Mouse (Mus musculus): Measurements from ENCODE around the gene Tspan9. TPM values are rescaled to one million over a fixed set of nuclear protein-coding genes. Genes with fewer than 3 reads are reported as not detected.

Tspan9 gene
- polyA plus RNA-seq, 1 experiment from 2014 or later = 25.8 TPM

DNA sequence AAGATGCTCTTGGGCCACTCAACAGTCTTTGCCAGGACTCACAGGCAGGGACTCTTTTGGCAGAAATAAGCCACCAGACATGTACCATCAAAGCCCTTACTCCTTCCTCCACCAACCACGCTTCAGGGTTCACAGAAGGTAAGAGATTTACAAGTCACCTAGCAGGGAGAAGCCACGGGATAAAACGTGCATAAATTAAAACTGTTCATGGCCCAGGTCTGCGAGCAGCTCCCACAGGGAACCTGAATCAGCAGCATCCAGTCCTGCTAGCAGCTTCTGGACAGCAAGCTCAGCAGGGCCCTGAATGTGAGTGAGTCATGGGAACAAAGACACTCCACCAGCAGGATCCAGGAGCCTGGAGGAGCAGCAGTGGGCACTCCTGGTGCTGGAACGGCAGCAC, 7.9 kb downstream of the Tspan9 start:
- no peaks in the 10 kb centered on the region for H3K9me3 ChIP-seq (replicated peaks; ENCODE audit: control insufficient read depth, low read length)
- H3K4me1 ChIP-seq (ENCODE audit: control insufficient read depth, low read depth, low read length) = peaks cover 6% of the 10 kb centered on the region
- no peak overlapping the region for H3K9ac ChIP-seq (ENCODE audit: low read depth, low read length)
- ATAC-seq (ENCODE audit: low read depth) = no peak
- H3K36me3 ChIP-seq (ENCODE audit: control insufficient read depth, insufficient read depth) = no peaks in the 10 kb centered on the region
- H3K27me3 ChIP-seq (ENCODE audit: control insufficient read depth, insufficient read depth, low read depth, low read length) = no peaks in the 10 kb centered on the region
- no peak overlapping the region for H3K4me3 ChIP-seq (ENCODE audit: low read depth, low read length)
- no peak overlapping the region for H3K4me2 ChIP-seq (ENCODE audit: low read depth, low read length)
- H3K27ac ChIP-seq (ENCODE audit: low read length) = no peak overlapping the region
- WGBS (ENCODE audit: insufficient replicate concordance) = 53% methylated on average over 5 of the region's 5 CpGs

DNA sequence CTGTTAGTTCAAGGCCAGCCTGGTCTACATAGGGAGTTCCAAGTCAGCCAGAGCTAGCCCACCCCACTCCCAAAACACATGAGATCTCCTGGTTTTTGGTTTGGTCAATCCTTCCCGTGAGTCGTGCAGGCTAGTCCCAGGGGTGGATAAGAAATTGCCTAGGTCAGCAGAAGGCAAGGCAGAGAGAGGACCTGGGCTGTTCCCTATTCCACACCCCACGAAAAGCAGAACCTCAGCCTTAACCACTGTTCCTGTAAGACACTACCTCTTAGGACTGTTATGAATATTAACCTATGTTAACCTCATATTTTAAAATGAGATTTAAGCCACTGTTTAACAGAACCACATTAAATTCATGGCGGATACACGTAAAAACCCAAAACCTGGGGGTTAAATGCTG, 8.4 kb downstream of the Tspan9 start:
- Histone ChIP-seq H3K27me3 (ENCODE audit: control insufficient read depth, insufficient read depth, low read depth, low read length) (no peaks in the 10 kb centered on the region), H3K9ac (ENCODE audit: low read depth, low read length) (no peak overlapping the region), H3K4me2 (ENCODE audit: low read depth, low read length) (no peak overlapping the region), H3K27ac (ENCODE audit: low read length) (peak overlapping the region; percentile 88), H3K36me3 (ENCODE audit: control insufficient read depth, insufficient read depth) (no peaks in the 10 kb centered on the region), H3K9me3 (replicated peaks; ENCODE audit: control insufficient read depth, low read length) (no peaks in the 10 kb centered on the region), H3K4me3 (ENCODE audit: low read depth, low read length) (no peak overlapping the region), H3K4me1 (ENCODE audit: control insufficient read depth, low read depth, low read length) (peaks cover 6% of the 10 kb centered on the region)
- ATAC-seq (ENCODE audit: low read depth) = 0 out of 2 replicates have a peak, but pooled peaks have one; percentile 12
- WGBS (ENCODE audit: insufficient replicate concordance) = 37% methylated on average over 5 of the region's 5 CpGs

- peaks cover 6% of the 10 kb centered on the region for H3K4me1 ChIP-seq (ENCODE audit: control insufficient read depth, low read depth, low read length)
- no peaks in the 10 kb centered on the region for H3K36me3 ChIP-seq (ENCODE audit: control insufficient read depth, insufficient read depth)
- no peaks in the 10 kb centered on the region for H3K9me3 ChIP-seq (replicated peaks; ENCODE audit: control insufficient read depth, low read length)
- H3K9ac ChIP-seq (ENCODE audit: low read depth, low read length) = no peak overlapping the region
- 37% methylated on average over 8 of the region's 8 CpGs for WGBS (ENCODE audit: insufficient replicate concordance)
- no peaks in the 10 kb centered on the region for H3K27me3 ChIP-seq (ENCODE audit: control insufficient read depth, insufficient read depth, low read depth, low read length)
- H3K4me3 ChIP-seq (ENCODE audit: low read depth, low read length) = 0 out of 2 replicates have a peak overlapping the region, but pooled peaks have one; percentile 2
- peak overlapping the region; percentile 27; the same call in 1 of the 2 replicates for H3K4me2 ChIP-seq (ENCODE audit: low read depth, low read length)
- H3K27ac ChIP-seq (ENCODE audit: low read length) = peak overlapping the region; percentile 88
- ATAC-seq (ENCODE audit: low read depth) = peak; percentile 80
These were observed 9.0 kb downstream of the Tspan9 start for GRCm38 (mm10) chr6:128134196-128134924.

- H3K36me3 ChIP-seq (ENCODE audit: control insufficient read depth, insufficient read depth) = no peaks in the 10 kb centered on the region; the same call in 1 of the 2 replicates
- no peaks in the 10 kb centered on the region for H3K9me3 ChIP-seq (replicated peaks; ENCODE audit: control insufficient read depth, low read length)
- H3K4me2 ChIP-seq (ENCODE audit: low read depth, low read length) = peak overlapping the region; percentile 27; the same call in 1 of the 2 replicates
- H3K27me3 ChIP-seq (ENCODE audit: control insufficient read depth, insufficient read depth, low read depth, low read length) = no peaks in the 10 kb centered on the region
- peak; percentile 64; the same call in 1 of the 2 replicates for ATAC-seq (ENCODE audit: low read depth)
- WGBS (ENCODE audit: insufficient replicate concordance) = 38% methylated on average over 10 of the region's 10 CpGs
- H3K9ac ChIP-seq (ENCODE audit: low read depth, low read length) = no peak overlapping the region
- H3K4me1 ChIP-seq (ENCODE audit: control insufficient read depth, low read depth, low read length) = peaks cover 6% of the 10 kb centered on the region
- H3K27ac ChIP-seq (ENCODE audit: low read length) = peak overlapping the region; percentile 88
- H3K4me3 ChIP-seq (ENCODE audit: low read depth, low read length) = 0 out of 2 replicates have a peak overlapping the region, but pooled peaks have one; percentile 2
These were observed 9.7 kb downstream of the Tspan9 start for GRCm38 (mm10) chr6:128133679-128134191.

GRCm38 (mm10) chr6:128132581-128132980, 10.8 kb downstream of the Tspan9 start:
- Histone ChIP-seq H3K27ac (ENCODE audit: low read length) (0 out of 2 replicates have a peak overlapping the region, but pooled peaks have one; percentile 26), H3K4me2 (ENCODE audit: low read depth, low read length) (no peak overlapping the region), H3K27me3 (ENCODE audit: control insufficient read depth, insufficient read depth, low read depth, low read length) (no peaks in the 10 kb centered on the region), H3K4me3 (ENCODE audit: low read depth, low read length) (no peak overlapping the region), H3K4me1 (ENCODE audit: control insufficient read depth, low read depth, low read length) (peaks cover 6% of the 10 kb centered on the region), H3K9me3 (replicated peaks; ENCODE audit: control insufficient read depth, low read length) (no peaks in the 10 kb centered on the region), H3K9ac (ENCODE audit: low read depth, low read length) (no peak overlapping the region), H3K36me3 (ENCODE audit: control insufficient read depth, insufficient read depth) (no peaks in the 10 kb centered on the region; the same call in 1 of the 2 replicates)
- 64% methylated on average over 6 of the region's 6 CpGs for WGBS (ENCODE audit: insufficient replicate concordance)
- no peak for ATAC-seq (ENCODE audit: low read depth)

DNA sequence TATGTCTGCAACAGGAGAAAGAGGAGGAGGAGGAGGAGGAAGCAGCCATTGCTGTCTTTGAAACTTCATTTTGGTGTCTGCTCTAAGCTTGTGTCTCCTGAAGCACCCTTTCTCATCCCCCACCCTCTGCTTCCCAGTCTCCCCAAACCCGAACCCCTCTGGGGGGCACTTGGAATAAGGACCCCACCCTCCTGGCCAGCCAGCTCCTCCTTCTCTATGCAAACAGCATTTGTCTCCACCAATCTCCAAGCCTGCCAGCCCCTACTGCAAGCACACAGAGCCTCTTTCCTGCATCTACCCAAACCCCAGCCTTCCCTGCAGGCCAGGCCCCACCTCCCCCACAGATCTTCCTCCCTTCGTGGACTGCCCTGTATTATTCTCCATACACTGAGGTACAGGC, 12.0 kb downstream of the Tspan9 start:
- Histone ChIP-seq H3K4me3 (ENCODE audit: low read depth, low read length) (no peak overlapping the region), H3K27me3 (ENCODE audit: control insufficient read depth, insufficient read depth, low read depth, low read length) (no peaks in the 10 kb centered on the region), H3K4me2 (ENCODE audit: low read depth, low read length) (no peak overlapping the region), H3K27ac (ENCODE audit: low read length) (no peak overlapping the region), H3K9me3 (replicated peaks; ENCODE audit: control insufficient read depth, low read length) (no peaks in the 10 kb centered on the region), H3K9ac (ENCODE audit: low read depth, low read length) (no peak overlapping the region), H3K36me3 (ENCODE audit: control insufficient read depth, insufficient read depth) (no peaks in the 10 kb centered on the region; the same call in 1 of the 2 replicates), H3K4me1 (ENCODE audit: control insufficient read depth, low read depth, low read length) (peaks cover 6% of the 10 kb centered on the region)
- WGBS (ENCODE audit: insufficient replicate concordance) = 46% methylated on average over 2 of the region's 2 CpGs
- ATAC-seq (ENCODE audit: low read depth) = no peak

- ATAC-seq (ENCODE audit: low read depth) = no peak
- no peaks in the 10 kb centered on the region for H3K9me3 ChIP-seq (replicated peaks; ENCODE audit: control insufficient read depth, low read length)
- 55% methylated on average over 4 of the region's 4 CpGs for WGBS (ENCODE audit: insufficient replicate concordance)
- no peak overlapping the region for H3K4me2 ChIP-seq (ENCODE audit: low read depth, low read length)
- H3K27me3 ChIP-seq (ENCODE audit: control insufficient read depth, insufficient read depth, low read depth, low read length) = no peaks in the 10 kb centered on the region
- no peak overlapping the region for H3K4me3 ChIP-seq (ENCODE audit: low read depth, low read length)
- H3K27ac ChIP-seq (ENCODE audit: low read length) = no peak overlapping the region
- H3K9ac ChIP-seq (ENCODE audit: low read depth, low read length) = no peak overlapping the region
- no peaks in the 10 kb centered on the region; the same call in 1 of the 2 replicates for H3K36me3 ChIP-seq (ENCODE audit: control insufficient read depth, insufficient read depth)
- peaks cover 6% of the 10 kb centered on the region for H3K4me1 ChIP-seq (ENCODE audit: control insufficient read depth, low read depth, low read length)
These were observed 12.7 kb downstream of the Tspan9 start for GRCm38 (mm10) chr6:128130686-128131085.

DNA sequence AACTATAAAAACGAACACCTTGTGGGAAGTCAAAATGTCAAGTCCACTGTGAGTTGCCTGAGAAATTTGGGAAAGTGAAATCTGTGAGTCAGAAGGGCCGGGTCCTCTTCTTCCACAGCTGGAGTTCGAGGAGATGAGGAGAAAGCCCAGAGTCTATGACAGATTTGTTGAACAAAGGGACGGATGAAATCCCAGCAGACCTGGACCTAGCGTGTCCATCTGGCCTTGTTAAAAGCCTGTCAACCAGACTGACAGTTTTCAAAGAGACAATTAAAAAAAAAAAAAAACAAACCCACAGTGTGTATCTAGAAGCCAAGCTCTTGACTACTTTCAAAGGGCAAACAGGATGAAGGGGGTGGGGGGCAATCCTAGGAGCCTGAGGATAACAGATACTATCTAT, 14.0 kb downstream of the Tspan9 start:
- no peak for ATAC-seq (ENCODE audit: low read depth)
- 54% methylated on average over 5 of the region's 5 CpGs for WGBS (ENCODE audit: insufficient replicate concordance)

DNA sequence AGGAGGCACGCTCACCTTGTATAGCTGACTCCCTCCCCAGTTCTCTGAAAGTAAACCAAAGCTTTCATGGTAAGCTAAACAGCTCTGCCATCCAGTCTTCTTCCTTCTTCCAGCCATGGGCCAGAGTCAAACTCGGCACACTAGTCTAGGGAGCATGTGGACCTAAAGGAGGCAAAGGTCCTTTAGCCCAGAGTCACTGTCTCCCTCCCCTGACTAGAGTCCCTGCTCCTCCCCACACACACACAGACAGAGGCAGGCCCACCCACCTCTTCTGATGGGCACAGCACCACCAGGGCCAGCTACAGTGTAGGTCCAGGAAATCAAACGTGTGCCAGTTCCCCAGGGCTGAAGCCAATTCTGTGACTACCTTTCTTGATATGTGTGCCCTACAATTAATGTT, 16.1 kb downstream of the Tspan9 start:
- 53% methylated on average over 3 of the region's 3 CpGs for WGBS (ENCODE audit: insufficient replicate concordance)
- no peaks in the 10 kb centered on the region for H3K9me3 ChIP-seq (replicated peaks; ENCODE audit: control insufficient read depth, low read length)
- no peak overlapping the region for H3K27ac ChIP-seq (ENCODE audit: low read length)
- no peak overlapping the region for H3K9ac ChIP-seq (ENCODE audit: low read depth, low read length)
- peak; percentile 65 for ATAC-seq (ENCODE audit: low read depth)
- H3K27me3 ChIP-seq (ENCODE audit: control insufficient read depth, insufficient read depth, low read depth, low read length) = no peaks in the 10 kb centered on the region
- H3K4me2 ChIP-seq (ENCODE audit: low read depth, low read length) = no peak overlapping the region
- H3K4me3 ChIP-seq (ENCODE audit: low read depth, low read length) = no peak overlapping the region
- no peaks in the 10 kb centered on the region; the same call in 1 of the 2 replicates for H3K36me3 ChIP-seq (ENCODE audit: control insufficient read depth, insufficient read depth)
- no peaks in the 10 kb centered on the region; the same call in 1 of the 2 replicates for H3K4me1 ChIP-seq (ENCODE audit: control insufficient read depth, low read depth, low read length)

More for the DNA sequence above, 14.0 kb downstream of the Tspan9 start:
- Histone ChIP-seq H3K9me3 (replicated peaks; ENCODE audit: control insufficient read depth, low read length) (no peaks in the 10 kb centered on the region), H3K9ac (ENCODE audit: low read depth, low read length) (no peak overlapping the region), H3K27ac (ENCODE audit: low read length) (no peak overlapping the region), H3K4me3 (ENCODE audit: low read depth, low read length) (no peak overlapping the region), H3K27me3 (ENCODE audit: control insufficient read depth, insufficient read depth, low read depth, low read length) (no peaks in the 10 kb centered on the region), H3K36me3 (ENCODE audit: control insufficient read depth, insufficient read depth) (no peaks in the 10 kb centered on the region; the same call in 1 of the 2 replicates), H3K4me2 (ENCODE audit: low read depth, low read length) (no peak overlapping the region), H3K4me1 (ENCODE audit: control insufficient read depth, low read depth, low read length) (peaks cover 6% of the 10 kb centered on the region)

All from liver, embryonic 16.5 days (tissue).